Mouse (Mus musculus): Measurements from ENCODE around the gene Aurkb.

The Aurkb gene

DNA sequence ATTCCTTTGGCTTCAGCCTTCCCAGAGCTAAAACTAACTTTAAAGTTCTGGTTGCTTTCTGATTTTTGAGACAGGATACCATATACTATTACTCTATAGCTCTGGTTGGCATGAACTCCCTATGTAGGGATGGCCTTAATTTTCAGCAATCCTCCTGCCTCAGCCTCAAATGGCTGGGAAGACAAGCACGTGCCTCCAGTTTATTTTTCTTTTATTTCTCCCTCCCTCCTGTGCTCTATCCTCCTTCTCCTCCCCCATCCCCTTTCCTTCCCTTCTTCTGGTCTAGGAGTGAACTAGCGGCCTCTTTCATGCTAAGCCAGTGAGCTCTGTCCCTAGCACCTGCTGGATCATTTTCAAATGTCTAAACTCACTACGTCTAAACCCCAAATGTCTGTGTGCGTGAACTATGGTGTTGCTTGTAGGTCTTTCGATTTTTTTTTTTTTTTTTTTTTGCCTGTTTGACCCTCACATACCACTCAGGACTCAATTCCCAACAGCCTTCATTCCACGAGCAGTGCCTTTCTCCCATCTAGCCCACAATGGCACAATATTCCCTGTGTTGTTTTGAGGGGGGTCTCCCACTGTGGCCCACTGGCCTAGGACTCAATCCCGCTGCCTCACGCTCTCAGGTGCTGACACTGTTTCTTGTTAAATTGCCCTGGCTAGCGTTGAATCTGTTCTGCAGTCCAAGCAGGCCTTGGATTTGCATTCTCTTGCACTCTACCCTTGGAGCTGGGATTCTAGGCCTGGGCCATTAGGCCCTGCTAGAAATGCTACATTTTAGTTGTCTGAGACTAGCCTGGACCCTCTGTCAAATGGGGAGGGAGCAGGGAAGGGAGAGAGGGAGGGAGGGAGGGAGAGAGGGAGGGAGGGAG, 19.0 kb downstream of the Aurkb start:
- DNase-seq (ENCODE audit: low spot score) = no peak

DNA sequence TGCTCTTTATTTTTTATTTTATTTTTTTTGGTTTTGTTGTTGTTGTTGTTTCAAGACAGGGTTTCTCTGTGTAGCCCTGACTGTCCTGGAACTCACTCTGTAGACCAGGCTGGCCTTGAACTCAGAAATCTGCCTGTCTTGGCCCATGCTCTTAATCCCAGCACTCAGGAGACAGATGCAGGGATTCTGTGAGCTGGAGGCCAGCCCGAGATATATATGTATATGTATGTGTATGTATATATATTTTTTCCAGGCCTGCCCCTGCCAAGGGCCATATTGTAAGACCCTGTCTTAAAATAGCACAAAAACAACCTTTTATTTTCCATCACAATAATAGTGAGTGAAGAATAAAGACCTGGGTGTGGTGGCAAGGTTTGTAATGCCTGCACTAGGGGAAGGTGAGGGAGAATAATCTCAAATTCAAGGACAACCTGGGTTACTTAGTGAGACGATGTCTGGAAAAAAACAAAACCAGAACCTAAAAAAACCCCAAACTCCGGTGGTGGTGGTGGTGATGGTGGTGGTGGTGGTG, 20.0 kb downstream of the Aurkb start:
- no peak for DNase-seq (ENCODE audit: low spot score)

DNA sequence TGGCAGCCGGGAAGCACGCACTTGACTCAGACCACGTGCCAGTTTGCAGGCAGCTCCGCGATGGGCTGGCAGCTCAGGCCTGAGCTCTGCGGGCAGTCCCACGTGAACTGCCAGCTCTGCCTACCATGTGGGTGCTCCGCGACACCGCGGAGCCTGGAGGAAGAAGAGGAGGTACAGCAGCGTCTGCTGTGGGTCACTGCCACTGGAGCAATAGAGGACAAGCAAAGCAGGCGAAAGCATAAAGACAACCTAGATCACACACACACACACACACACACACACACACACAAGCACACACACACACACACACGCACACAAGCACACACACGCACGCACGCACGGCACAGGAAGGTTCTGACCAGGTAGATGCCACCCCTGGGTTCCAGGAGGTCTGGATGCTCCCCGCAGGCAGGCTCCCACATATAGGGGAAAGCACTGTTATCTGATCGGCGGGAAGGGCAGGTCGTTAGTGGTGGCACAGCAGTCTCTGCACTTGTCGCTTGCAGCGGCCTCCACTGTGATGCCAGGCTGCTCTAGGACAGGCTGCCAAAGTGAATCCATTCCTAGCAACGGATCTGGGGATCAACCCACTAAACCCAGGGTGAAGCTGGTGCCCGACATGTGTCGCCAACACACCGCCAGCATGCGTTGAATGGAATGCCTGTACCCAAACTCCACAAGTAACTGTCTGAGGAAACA, 20.9 kb downstream of the Aurkb start:
- DNase-seq (ENCODE audit: low spot score) = peak; percentile 68

- peak; percentile 93 for DNase-seq (ENCODE audit: low spot score)
Observed at GRCm38 (mm10) chr11:69066956-69067355, 21.5 kb downstream of the Aurkb start.

- DNase-seq (ENCODE audit: low spot score) = no peak
Observed at GRCm38 (mm10) chr11:69067601-69068000, 22.2 kb downstream of the Aurkb start.

DNA sequence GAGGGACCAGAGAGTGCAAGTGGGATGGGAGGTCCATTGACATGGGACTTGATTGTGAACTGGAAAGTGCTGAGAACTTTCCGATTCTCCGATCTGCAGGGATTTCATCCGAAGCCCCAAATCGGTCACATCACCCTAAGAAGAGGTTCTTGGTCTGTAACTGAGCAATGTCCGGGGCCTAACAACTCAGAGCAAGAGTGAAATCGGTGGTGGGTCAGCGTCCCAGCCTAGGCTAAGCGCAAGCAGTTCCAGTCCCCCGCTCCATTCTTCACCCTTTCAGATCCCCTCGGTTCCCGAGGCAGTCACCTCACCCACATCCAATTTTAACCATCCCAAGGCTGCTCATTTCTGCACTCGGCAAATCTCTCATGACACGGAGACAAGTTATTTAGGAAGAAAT, 24.6 kb downstream of the Aurkb start:
- no peak for DNase-seq (ENCODE audit: low spot score)

GRCm38 (mm10) chr11:69070590-69071222, 25.3 kb downstream of the Aurkb start, which contains the start of gene Tmem107:
Tmem107 (plus strand) TSS chr11:69070806.
- DNase-seq (ENCODE audit: low spot score) = peak; percentile 93

GRCm38 (mm10) chr11:69071262-69071661, 25.8 kb downstream of the Aurkb start:
- no peak for DNase-seq (ENCODE audit: low spot score)

DNA sequence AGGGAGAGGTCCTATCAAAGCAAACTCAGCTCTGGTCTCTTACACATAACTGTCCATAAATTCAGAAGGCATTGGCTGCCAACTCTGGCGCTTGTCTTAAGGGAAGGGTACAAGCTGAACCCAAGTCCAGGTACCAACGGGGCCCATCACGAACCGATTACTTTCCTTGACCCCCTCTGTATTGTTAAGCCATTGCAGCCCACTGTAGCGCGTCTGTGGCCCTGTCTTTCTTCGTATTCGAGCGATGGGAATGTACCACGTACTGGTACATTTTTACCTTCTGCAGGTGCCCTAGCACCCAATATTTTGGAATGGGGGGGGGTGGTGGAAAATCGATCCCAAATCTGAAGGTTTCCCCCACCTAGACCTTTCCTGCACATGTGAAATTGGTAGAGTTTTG, 26.8 kb downstream of the Aurkb start:
- DNase-seq (ENCODE audit: low spot score) = no peak

DNA sequence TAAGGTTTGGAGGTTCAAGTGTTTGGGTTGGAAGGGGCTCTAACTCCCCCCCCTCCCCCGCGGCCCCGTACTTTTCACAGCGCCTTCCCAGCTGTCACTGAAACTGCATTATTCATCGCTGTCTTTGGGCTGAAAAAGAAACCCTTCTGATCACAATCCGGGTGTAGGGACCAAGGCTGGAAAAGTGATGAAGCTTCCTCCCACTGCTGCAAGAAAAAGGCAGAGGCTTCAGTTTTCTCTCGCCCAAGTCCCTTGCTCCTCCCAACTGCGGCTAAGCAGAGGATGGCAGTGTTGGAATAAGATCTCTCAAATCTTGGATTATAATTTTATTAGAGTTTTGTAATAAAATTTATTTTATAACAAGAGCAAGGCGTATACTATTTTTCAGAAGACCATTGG, 27.2 kb downstream of the Aurkb start:
- DNase-seq (ENCODE audit: low spot score) = no peak

- peak; percentile 95 for DNase-seq (ENCODE audit: low spot score)
Observed at GRCm38 (mm10) chr11:69073065-69073888, 27.8 kb downstream of the Aurkb start.

- no peak for DNase-seq (ENCODE audit: low spot score)
Observed at GRCm38 (mm10) chr11:69073951-69074775, 28.7 kb downstream of the Aurkb start.

GRCm38 (mm10) chr11:69074776-69075069, 29.3 kb downstream of the Aurkb start:
- no peak for DNase-seq (ENCODE audit: low spot score)

- no peak for DNase-seq (ENCODE audit: low spot score)
Observed at GRCm38 (mm10) chr11:69075764-69076479, 30.5 kb downstream of the Aurkb start.

DNA sequence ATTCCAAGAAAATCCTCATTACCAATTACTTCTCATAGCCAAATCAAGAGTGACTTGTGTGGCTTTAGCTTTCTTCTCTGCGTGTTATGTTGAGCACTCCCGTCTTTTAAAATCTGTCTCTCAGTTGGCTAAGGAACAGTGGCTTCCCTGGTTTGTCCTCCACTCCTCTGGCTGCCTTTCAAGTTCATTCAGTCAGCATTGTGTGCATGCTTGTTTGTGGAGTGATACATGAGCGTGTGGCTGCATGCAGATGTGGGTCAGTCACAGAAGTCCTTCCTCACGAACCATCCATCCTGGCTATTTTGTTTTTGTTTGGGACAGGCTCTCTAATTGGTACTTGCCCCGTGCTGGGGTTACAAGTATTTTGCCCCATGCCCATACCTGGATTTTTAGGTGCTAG, 31.1 kb downstream of the Aurkb start:
- DNase-seq (ENCODE audit: low spot score) = no peak

DNA sequence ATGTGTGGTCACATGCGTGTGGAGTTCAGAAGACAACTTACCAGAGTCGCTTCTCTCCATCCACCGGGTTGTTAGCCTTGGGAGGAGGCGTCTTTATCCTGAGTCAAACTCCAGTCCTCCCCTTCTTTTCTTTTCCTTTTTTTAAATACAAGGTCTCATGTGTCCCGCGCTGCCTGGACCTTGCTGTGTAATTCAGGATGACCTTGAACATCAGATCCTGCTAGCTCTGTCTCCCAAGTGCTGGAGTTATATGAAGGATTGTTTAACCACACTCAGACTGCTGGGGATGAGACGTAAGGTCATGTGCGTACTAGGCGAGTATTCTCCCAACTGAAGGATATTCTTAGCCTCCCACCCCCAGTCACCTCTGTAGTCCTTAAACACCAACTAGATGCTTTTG, 31.9 kb downstream of the Aurkb start:
- DNase-seq (ENCODE audit: low spot score) = no peak

DNA sequence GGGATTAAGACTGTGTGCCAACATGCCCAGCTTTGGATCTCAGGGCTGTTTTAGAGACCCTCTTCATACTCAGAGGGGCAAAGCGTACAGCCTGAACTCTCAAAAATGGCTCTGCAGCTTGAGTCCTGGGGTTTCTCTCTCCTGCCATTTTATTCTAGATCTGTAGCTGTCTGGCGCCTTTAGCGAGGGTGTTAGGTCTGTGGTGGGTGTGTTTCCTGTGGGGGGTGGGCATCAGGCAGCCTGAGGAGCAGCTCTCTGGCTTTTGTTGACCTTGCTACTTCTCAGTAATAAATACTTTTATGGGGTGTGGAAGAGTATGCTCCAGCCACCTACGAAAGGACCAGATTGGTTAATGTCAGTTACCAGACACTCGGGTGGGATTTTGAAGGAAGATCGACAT, 32.6 kb downstream of the Aurkb start:
- no peak for DNase-seq (ENCODE audit: low spot score)

- DNase-seq (ENCODE audit: low spot score) = no peak
Observed at GRCm38 (mm10) chr11:69078805-69079438, 33.5 kb downstream of the Aurkb start.

DNA sequence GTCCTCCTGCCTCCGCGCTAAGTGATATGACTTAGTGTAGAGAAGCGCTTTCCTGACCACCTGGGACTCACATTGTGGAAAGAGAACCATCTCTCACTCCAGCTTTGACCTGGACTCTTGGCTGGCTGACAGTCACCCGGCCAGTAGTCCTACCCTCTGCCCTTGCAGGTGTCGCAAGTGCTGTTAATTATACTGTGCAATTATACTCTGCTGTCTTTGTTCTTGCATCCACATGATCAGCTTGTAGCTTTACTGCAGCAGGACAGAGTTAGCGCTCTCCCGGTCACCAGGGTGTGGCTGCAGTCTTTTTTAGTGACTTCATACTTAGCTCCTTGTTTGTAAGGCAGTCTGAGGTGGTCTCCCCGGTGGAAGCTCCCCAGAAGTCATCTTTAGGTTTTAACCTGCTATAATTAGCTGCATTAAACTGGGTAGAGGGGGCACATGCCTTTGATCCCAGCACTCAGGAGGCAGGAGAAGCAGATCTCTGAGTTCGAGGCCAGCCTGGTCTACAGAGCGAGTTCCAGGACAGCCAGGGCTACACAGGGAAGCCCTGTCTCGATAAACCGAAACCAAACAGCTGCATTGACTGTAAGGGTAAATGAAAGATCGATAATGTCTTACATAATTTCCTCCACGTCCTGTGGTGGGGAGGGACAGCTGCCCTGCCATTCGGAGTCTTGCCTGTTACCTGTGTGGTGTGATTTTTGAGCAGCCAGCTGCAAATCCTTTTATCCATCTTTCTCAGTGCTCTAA, 34.8 kb downstream of the Aurkb start:
- no peak for DNase-seq (ENCODE audit: low spot score)

Measured in c-Kit-positive CD71-positive TER-119-positive erythroid progenitor cells, embryonic 14.5 days (primary cell).